Mouse (Mus musculus) c-Kit-positive CD71-positive TER-119-negative erythroid progenitor cells, embryonic 14.5 days (primary cell): Measurements from ENCODE around the gene Rgs9bp.
"Not testable (repeated sequence)": the region's sequence is repeated elsewhere in the genome, so short reads cannot be mapped to it uniquely, and the experiment has no call there.

Experiments
- DNase-seq: peaks from one replicate; pipeline ENCODE4 v3.0.0-alpha.2; 2013; ENCODE audit warnings: low read depth

The Rgs9bp gene

GRCm38 (mm10) chr7:35583476-35584025 lies 1.8 kb downstream of the Rgs9bp start:
- no peak for DNase-seq

- DNase-seq = no peak
Observed at GRCm38 (mm10) chr7:35582719-35583118, 2.7 kb downstream of the Rgs9bp start.

- DNase-seq = no peak
Observed at GRCm38 (mm10) chr7:35579849-35580248, 5.5 kb downstream of the Rgs9bp start.

GRCm38 (mm10) chr7:35570883-35571282 lies 14.5 kb downstream of the Rgs9bp start:
- DNase-seq = not testable (repeated sequence)

GRCm38 (mm10) chr7:35569724-35570123 lies 15.7 kb downstream of the Rgs9bp start:
- DNase-seq = not testable (repeated sequence)

GRCm38 (mm10) chr7:35565965-35566364 lies 19.4 kb downstream of the Rgs9bp start:
- not testable (repeated sequence) for DNase-seq

GRCm38 (mm10) chr7:35564872-35565271 lies 20.5 kb downstream of the Rgs9bp start:
- DNase-seq = not testable (repeated sequence)

- no peak for DNase-seq
Observed at GRCm38 (mm10) chr7:35564067-35564865, 21.1 kb downstream of the Rgs9bp start.

GRCm38 (mm10) chr7:35563071-35563470 lies 22.3 kb downstream of the Rgs9bp start:
- DNase-seq = no peak

GRCm38 (mm10) chr7:35559838-35560237 lies 25.5 kb downstream of the Rgs9bp start:
- DNase-seq = peak; percentile 67

GRCm38 (mm10) chr7:35558681-35559080 lies 26.7 kb downstream of the Rgs9bp start:
- DNase-seq = no peak

- DNase-seq = peak; percentile 63
Observed at GRCm38 (mm10) chr7:35557577-35557976, 27.8 kb downstream of the Rgs9bp start.

GRCm38 (mm10) chr7:35556905-35557304 lies 28.5 kb downstream of the Rgs9bp start:
- peak; percentile 76 for DNase-seq

- no peak for DNase-seq
Observed at GRCm38 (mm10) chr7:35556205-35556603, 29.2 kb downstream of the Rgs9bp start, which contains the start of gene Nudt19. Gene Nudt19, minus strand, starts transcription at chr7:35556304.

GRCm38 (mm10) chr7:35555224-35556204 lies 29.9 kb downstream of the Rgs9bp start:
- DNase-seq = peak; percentile 75

GRCm38 (mm10) chr7:35554605-35555175 lies 30.7 kb downstream of the Rgs9bp start:
- DNase-seq = no peak

- DNase-seq = peak; percentile 70
Observed at GRCm38 (mm10) chr7:35553751-35554604, 31.4 kb downstream of the Rgs9bp start.

GRCm38 (mm10) chr7:35545881-35546280 lies 39.5 kb downstream of the Rgs9bp start:
- peak; percentile 63 for DNase-seq

- DNase-seq = no peak
Observed at GRCm38 (mm10) chr7:35537562-35537961, 47.8 kb downstream of the Rgs9bp start, which contains the start of gene Tdrd12. Gene Tdrd12, minus strand, starts transcription at chr7:35537745.

- no peak for DNase-seq
Observed at GRCm38 (mm10) chr7:35535750-35536512, 49.5 kb downstream of the Rgs9bp start.
